Comparison of ENCODE assay signal across 16 mouse cellular contexts in the genomic region with DNA sequence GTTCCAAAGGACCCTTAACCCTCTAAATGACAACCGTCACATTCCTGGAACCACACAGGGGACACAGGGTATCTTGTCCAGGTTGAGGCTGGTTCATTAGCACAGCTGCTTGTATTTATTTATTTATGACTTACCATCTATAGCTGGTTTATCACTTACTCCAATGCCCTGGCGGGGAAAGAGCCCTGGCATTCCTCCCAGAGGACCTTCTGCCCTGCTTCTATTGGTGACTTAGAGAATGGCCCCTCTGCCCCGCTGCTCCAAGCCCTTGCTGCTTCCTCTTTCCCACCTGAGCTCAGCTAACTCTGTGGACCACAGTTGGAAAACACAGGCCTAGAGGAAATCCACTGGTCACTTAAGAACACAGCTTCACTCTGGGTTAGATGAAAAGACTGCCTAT.
"Had no signal": no experiment of that assay in that cellular context is flagged by ENCODE, and none has a peak within 500 bp of the region (broad histone marks: within the 10 kb centered on the region; RNA-seq: fewer than 3 reads in every experiment).

No protein-coding gene starts in this region.

- H3K27ac ChIP-seq: neural tube, embryonic 12.5 days; neural tube, embryonic 15.5 days; stomach, embryonic 15.5 days; stomach, postnatal 0 days had no signal

- H3K27me3 ChIP-seq: neural tube, embryonic 12.5 days; neural tube, embryonic 13.5 days; neural tube, embryonic 15.5 days; stomach, embryonic 15.5 days had no signal

- DNase-seq: right cerebral cortex, adult 18-20 months; right cerebral cortex, postnatal 14 days; right cerebral cortex, postnatal 25 days; right cerebral cortex, postnatal 4 days; spleen, adult 18-20 months; thymus, adult 18-20 months; thymus, adult 2 months; thymus, postnatal 14 days; thymus, postnatal 25 days; thymus, postnatal 36 days; thymus, postnatal 4 days had no signal

- H3K4me3 ChIP-seq: neural tube, embryonic 12.5 days; neural tube, embryonic 13.5 days; neural tube, embryonic 15.5 days; stomach, embryonic 15.5 days had no signal

- H3K4me1 ChIP-seq: neural tube, embryonic 12.5 days; stomach, embryonic 15.5 days had no signal
